Mouse (Mus musculus): Measurements from ENCODE around the gene Sppl2b. TPM values are rescaled to one million over a fixed set of nuclear protein-coding genes. Genes with fewer than 3 reads are reported as not detected.
A peak's percentile ranks its signal among the peaks of the same experiment; 100 is the strongest.

Gene Sppl2b
- polyA plus RNA-seq, 1 experiment from 2014 or later, result 40.0 TPM

DNA sequence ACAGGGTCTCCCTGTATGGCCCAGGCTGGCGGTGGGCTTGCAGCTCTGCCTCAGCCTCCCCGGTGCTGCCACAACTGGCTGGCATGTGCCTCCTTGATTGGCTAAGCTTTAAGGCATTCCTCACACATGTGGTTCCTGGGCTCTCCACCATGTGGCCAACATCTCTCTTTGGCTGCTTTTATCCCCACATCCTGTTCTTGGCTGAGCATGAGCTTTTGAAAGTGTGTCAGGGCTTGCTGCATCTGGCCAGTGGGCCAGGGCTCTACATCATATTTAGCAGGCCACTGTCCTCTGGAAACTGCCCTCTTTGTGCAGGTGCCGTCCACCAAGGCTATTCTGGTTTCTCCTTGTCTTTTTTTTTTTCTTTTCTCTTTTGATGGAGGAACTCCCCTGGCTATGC is 1.2 kb downstream of the Sppl2b start:
- H3K36me3 ChIP-seq (ENCODE audit: control insufficient read depth, insufficient read depth, low read length), result peaks cover 3% of the 10 kb centered on the region; the same call in 1 of the 2 replicates
- no peak overlapping the region for H3K27ac ChIP-seq (ENCODE audit: low read length)
- no peak for ATAC-seq (ENCODE audit: insufficient read depth, low FRiP score)
- no peaks in the 10 kb centered on the region for H3K9me3 ChIP-seq (replicated peaks; ENCODE audit: control insufficient read depth, low read length)
- H3K4me1 ChIP-seq (ENCODE audit: control insufficient read depth, insufficient read depth, low read length), result peaks cover 34% of the 10 kb centered on the region
- peak overlapping the region; percentile 98; the same call in 1 of the 2 replicates for H3K4me2 ChIP-seq (ENCODE audit: low read depth, low read length)
- H3K4me3 ChIP-seq (replicated peaks; ENCODE audit: low read length), result peak overlapping the region; percentile 90
- peak overlapping the region; percentile 93 for H3K9ac ChIP-seq (ENCODE audit: low read length)
- 60% methylated on average over 3 of the region's 3 CpGs for WGBS
- no peaks in the 10 kb centered on the region for H3K27me3 ChIP-seq (ENCODE audit: control insufficient read depth, insufficient read depth, low read length)

DNA sequence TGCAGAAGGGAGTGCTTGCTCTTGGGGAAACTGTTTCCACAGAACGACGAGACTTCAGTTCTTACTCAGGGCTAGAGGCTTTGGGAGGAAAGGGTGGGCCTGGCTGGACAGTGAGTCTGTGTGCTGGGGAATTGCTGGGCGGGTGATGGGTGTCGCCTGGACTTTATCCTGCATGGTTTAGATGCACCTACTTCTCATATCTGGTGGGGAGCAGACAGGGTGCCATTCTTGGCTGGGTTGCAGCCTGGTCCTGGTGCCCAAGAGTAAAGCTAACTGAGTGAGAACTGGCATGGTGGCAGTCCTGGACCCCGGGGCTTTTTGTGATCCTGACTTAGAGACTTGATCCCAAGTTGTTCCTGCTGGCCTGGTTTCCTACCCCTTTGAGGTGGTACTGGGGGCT is 1.8 kb downstream of the Sppl2b start:
- peak overlapping the region; percentile 47; the same call in 1 of the 2 replicates for H3K9ac ChIP-seq (ENCODE audit: low read length)
- no peaks in the 10 kb centered on the region for H3K36me3 ChIP-seq (ENCODE audit: control insufficient read depth, insufficient read depth, low read length)
- no peak for ATAC-seq (ENCODE audit: insufficient read depth, low FRiP score)
- H3K4me2 ChIP-seq (ENCODE audit: low read depth, low read length), result no peak overlapping the region
- 73% methylated on average over 5 of the region's 5 CpGs for WGBS
- peaks cover 34% of the 10 kb centered on the region for H3K4me1 ChIP-seq (ENCODE audit: control insufficient read depth, insufficient read depth, low read length)
- no peak overlapping the region for H3K4me3 ChIP-seq (replicated peaks; ENCODE audit: low read length)
- no peaks in the 10 kb centered on the region for H3K27me3 ChIP-seq (ENCODE audit: control insufficient read depth, insufficient read depth, low read length)
- H3K9me3 ChIP-seq (replicated peaks; ENCODE audit: control insufficient read depth, low read length), result no peaks in the 10 kb centered on the region
- no peak overlapping the region for H3K27ac ChIP-seq (ENCODE audit: low read length)

DNA sequence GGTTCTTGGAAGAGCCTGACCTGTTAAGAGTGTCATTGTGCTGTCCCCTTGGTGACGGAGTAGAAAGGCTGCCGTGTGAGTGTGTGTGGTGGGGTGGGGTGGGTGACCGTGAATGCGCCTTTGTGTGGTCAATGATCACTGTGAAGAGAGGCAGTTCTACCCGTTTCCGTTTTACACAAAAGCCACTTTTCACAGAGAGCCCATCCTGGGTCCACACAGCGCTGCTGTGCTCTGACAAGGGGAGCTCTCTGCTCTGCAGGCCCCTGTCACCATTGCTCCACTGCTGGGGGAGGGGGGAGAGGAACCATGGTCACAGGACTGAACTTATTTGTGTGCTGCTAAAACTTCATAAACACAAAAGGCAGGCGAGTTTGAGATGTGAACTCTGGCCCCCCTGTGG is 2.3 kb downstream of the Sppl2b start:
- peak overlapping the region; percentile 1 for H3K27ac ChIP-seq (ENCODE audit: low read length)
- 58% methylated on average over 8 of the region's 8 CpGs for WGBS

DNA sequence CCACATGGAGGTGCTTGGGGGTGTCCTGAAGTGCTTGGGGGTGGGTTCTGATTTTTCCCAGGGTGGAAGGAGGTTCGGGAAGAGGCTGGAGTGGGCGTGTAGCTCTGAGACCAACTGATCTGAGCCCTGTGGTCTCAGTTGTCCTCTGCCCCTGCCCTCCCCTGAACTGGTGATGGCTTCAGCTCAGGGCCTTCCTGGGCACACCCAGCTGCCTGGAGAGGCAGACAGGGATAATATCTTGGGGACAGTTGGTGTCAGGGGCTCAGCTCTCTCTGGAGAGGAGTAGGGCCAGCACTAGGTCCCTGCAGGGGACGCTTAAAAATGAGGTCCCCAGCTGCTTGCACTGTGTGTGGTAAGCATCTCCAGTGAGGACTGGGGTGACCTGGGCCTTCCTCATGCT is 2.8 kb downstream of the Sppl2b start:
- Histone ChIP-seq H3K4me3 (replicated peaks; ENCODE audit: low read length) (no peak overlapping the region), H3K27ac (ENCODE audit: low read length) (peak overlapping the region; percentile 1), H3K4me1 (ENCODE audit: control insufficient read depth, insufficient read depth, low read length) (peaks cover 34% of the 10 kb centered on the region), H3K27me3 (ENCODE audit: control insufficient read depth, insufficient read depth, low read length) (no peaks in the 10 kb centered on the region), H3K36me3 (ENCODE audit: control insufficient read depth, insufficient read depth, low read length) (0 out of 2 replicates have a peak, but pooled peaks cover 5% of the 10 kb centered on the region), H3K9me3 (replicated peaks; ENCODE audit: control insufficient read depth, low read length) (no peaks in the 10 kb centered on the region), H3K9ac (ENCODE audit: low read length) (0 out of 2 replicates have a peak overlapping the region, but pooled peaks have one; percentile 9), H3K4me2 (ENCODE audit: low read depth, low read length) (no peak overlapping the region)
- 57% methylated on average over 3 of the region's 3 CpGs for WGBS
- no peak for ATAC-seq (ENCODE audit: insufficient read depth, low FRiP score)

More for the DNA sequence above, 2.3 kb downstream of the Sppl2b start:
- peak overlapping the region; percentile 47; the same call in 1 of the 2 replicates for H3K9ac ChIP-seq (ENCODE audit: low read length)
- peaks cover 34% of the 10 kb centered on the region for H3K4me1 ChIP-seq (ENCODE audit: control insufficient read depth, insufficient read depth, low read length)
- no peak overlapping the region for H3K4me3 ChIP-seq (replicated peaks; ENCODE audit: low read length)
- no peak overlapping the region for H3K4me2 ChIP-seq (ENCODE audit: low read depth, low read length)
- ATAC-seq (ENCODE audit: insufficient read depth, low FRiP score), result no peak
- H3K27me3 ChIP-seq (ENCODE audit: control insufficient read depth, insufficient read depth, low read length), result no peaks in the 10 kb centered on the region
- H3K9me3 ChIP-seq (replicated peaks; ENCODE audit: control insufficient read depth, low read length), result no peaks in the 10 kb centered on the region
- H3K36me3 ChIP-seq (ENCODE audit: control insufficient read depth, insufficient read depth, low read length), result 0 out of 2 replicates have a peak, but pooled peaks cover 2% of the 10 kb centered on the region

DNA sequence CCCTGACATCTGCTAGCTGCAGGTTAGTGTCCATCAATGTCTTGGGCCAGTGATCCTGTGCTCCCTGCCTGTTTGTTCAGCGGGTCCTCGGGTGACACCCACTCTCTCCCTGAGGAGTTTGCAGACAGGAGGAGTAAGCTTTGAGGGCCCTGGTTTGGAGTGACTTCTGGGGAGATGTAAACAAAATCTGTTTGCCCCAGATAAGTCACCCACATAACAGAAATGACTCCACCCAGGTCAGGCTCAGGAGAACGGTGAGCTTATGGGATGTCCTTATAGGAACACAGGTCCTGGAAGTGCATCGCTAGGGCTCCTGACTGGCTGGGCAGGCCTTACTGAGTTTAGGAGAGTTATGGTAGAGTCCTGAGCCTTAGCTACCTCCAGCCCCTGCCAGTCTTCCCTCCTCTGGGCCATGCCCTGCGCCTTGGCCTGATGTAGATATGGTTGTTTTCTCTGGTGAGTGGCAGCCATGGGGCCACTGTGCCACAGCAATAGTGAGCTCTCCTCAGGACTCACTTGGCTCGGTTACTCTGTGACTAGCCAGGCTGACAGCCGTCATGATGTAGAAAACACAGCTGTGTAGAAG is 3.4 kb downstream of the Sppl2b start:
- Histone ChIP-seq H3K36me3 (ENCODE audit: control insufficient read depth, insufficient read depth, low read length) (0 out of 2 replicates have a peak, but pooled peaks cover 7% of the 10 kb centered on the region), H3K9ac (ENCODE audit: low read length) (peak overlapping the region; percentile 9; the same call in 1 of the 2 replicates), H3K4me2 (ENCODE audit: low read depth, low read length) (no peak overlapping the region), H3K9me3 (replicated peaks; ENCODE audit: control insufficient read depth, low read length) (no peaks in the 10 kb centered on the region), H3K27me3 (ENCODE audit: control insufficient read depth, insufficient read depth, low read length) (no peaks in the 10 kb centered on the region), H3K4me3 (replicated peaks; ENCODE audit: low read length) (no peak overlapping the region), H3K4me1 (ENCODE audit: control insufficient read depth, insufficient read depth, low read length) (peaks cover 34% of the 10 kb centered on the region), H3K27ac (ENCODE audit: low read length) (peak overlapping the region; percentile 1; the same call in 1 of the 2 replicates)
- ATAC-seq (ENCODE audit: insufficient read depth, low FRiP score), result no peak
- WGBS, result 62% methylated on average over 7 of the region's 7 CpGs

DNA sequence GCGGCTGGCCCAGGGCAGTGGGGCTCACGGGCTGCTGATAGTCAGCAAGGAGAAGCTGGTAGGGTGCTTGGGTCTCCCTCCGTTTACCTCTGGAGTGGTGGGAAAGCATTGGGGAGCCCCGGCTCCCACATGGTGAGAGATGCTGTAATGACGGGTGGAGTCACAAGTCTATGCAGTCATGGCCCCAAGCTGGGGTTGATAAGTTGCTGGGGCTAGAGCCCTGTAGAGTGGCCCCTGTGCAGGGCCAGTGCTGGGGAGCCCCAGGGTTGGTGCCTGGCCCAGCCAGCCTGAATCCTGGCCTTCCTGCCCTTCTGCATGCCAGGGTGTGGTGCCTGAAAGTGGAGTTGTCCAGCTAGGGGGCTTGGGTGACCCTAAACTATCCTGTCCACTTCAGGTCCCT is 7.2 kb downstream of the Sppl2b start:
- 91% methylated on average over 5 of the region's 5 CpGs for WGBS
- H3K9ac ChIP-seq (ENCODE audit: low read length), result no peak overlapping the region
- H3K4me3 ChIP-seq (replicated peaks; ENCODE audit: low read length), result no peak overlapping the region
- no peaks in the 10 kb centered on the region for H3K27me3 ChIP-seq (ENCODE audit: control insufficient read depth, insufficient read depth, low read length)
- ATAC-seq (ENCODE audit: insufficient read depth, low FRiP score), result no peak
- peaks cover 9% of the 10 kb centered on the region; the same call in 1 of the 2 replicates for H3K4me1 ChIP-seq (ENCODE audit: control insufficient read depth, insufficient read depth, low read length)
- no peak overlapping the region for H3K4me2 ChIP-seq (ENCODE audit: low read depth, low read length)
- H3K36me3 ChIP-seq (ENCODE audit: control insufficient read depth, insufficient read depth, low read length), result peaks cover 7% of the 10 kb centered on the region; the same call in 1 of the 2 replicates
- no peaks in the 10 kb centered on the region for H3K9me3 ChIP-seq (replicated peaks; ENCODE audit: control insufficient read depth, low read length)
- H3K27ac ChIP-seq (ENCODE audit: low read length), result no peak overlapping the region

DNA sequence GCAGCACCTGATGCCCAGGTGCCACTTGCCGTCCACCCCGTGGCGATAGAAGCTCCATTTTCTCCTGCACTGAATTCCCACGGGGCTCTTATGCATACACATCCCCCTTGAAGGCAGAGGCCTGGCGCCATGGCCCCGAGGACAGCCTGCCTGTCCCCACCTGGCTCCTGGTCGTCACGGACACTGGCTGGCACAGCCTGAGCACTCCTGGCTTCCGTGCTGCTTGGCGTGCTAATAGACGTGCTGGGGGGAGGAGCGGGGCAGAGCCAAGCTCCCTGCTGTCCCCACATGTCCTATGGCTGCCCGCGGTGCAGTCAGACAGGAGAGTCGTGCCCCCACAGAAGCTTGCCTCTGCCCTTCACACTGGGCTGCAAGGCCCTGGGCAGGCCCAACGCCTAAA is 9.4 kb downstream of the Sppl2b start:
- Histone ChIP-seq H3K27ac (ENCODE audit: low read length) (no peak overlapping the region), H3K4me2 (ENCODE audit: low read depth, low read length) (no peak overlapping the region), H3K4me1 (ENCODE audit: control insufficient read depth, insufficient read depth, low read length) (no peaks in the 10 kb centered on the region), H3K36me3 (ENCODE audit: control insufficient read depth, insufficient read depth, low read length) (peaks cover 11% of the 10 kb centered on the region; the same call in 1 of the 2 replicates), H3K4me3 (replicated peaks; ENCODE audit: low read length) (no peak overlapping the region), H3K9me3 (replicated peaks; ENCODE audit: control insufficient read depth, low read length) (no peaks in the 10 kb centered on the region), H3K27me3 (ENCODE audit: control insufficient read depth, insufficient read depth, low read length) (no peaks in the 10 kb centered on the region), H3K9ac (ENCODE audit: low read length) (no peak overlapping the region)
- no peak for ATAC-seq (ENCODE audit: insufficient read depth, low FRiP score)
- WGBS, result 87% methylated on average over 16 of the region's 16 CpGs

DNA sequence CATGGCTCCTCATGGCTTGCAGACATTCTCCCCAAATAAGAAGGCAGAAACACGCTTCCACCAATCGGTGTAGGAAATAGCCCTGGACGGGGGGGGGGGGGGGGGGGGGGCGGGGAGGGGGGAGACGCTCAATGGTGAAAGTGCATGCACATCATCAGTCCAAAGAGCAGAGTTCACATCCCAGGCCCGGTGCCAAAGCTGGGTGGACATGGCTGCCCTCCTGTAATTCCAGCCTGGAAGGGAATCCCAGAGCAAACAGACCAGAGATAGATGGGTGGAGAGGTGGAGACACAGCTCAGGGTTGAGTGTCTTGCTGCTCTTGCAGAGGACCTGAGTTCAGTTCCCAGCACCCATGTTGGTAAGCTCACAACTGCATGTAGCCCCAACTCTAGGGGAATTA is 15.9 kb downstream of the Sppl2b start:
- no peak overlapping the region for H3K9ac ChIP-seq (ENCODE audit: low read length)
- no peak overlapping the region for H3K27ac ChIP-seq (ENCODE audit: low read length)
- H3K4me3 ChIP-seq (replicated peaks; ENCODE audit: low read length), result no peak overlapping the region
- ATAC-seq (ENCODE audit: insufficient read depth, low FRiP score), result no peak
- no peaks in the 10 kb centered on the region for H3K27me3 ChIP-seq (ENCODE audit: control insufficient read depth, insufficient read depth, low read length)
- no peaks in the 10 kb centered on the region for H3K4me1 ChIP-seq (ENCODE audit: control insufficient read depth, insufficient read depth, low read length)
- WGBS, result 77% methylated on average over 4 of the region's 6 CpGs
- no peak overlapping the region for H3K4me2 ChIP-seq (ENCODE audit: low read depth, low read length)
- peaks cover 5% of the 10 kb centered on the region; the same call in 1 of the 2 replicates for H3K36me3 ChIP-seq (ENCODE audit: control insufficient read depth, insufficient read depth, low read length)
- no peaks in the 10 kb centered on the region for H3K9me3 ChIP-seq (replicated peaks; ENCODE audit: control insufficient read depth, low read length)

DNA sequence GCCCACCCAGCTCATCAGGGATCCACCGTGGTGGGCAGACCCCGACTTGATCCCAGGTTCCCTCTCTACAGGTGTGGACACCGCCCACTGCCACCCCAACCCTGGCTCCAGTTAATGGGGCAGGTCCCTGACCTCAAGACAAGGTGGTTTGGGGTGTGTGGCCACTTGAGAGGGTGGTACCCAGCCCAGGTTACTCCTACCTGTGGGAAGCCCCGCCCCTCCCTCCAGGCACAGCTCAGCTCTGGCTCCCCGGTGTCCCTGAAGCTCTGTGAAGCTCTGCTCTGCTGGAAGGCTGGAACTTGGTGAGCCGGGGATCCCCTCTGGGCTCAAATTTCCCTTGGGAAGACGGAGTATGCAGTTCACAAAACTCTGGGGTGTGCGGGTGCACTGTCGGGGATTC is 16.5 kb downstream of the Sppl2b start, which contains the start of gene Tmprss9:
Gene Tmprss9 (plus strand): TSS at position 268 of the 400 bp plus-strand sequence.
- peak; percentile 46; the same call in 1 of the 2 replicates for ATAC-seq (ENCODE audit: insufficient read depth, low FRiP score)
- WGBS, result 20% methylated on average over 9 of the region's 9 CpGs

More for the DNA sequence above, 16.5 kb downstream of the Sppl2b start, which contains the start of gene Tmprss9:
- peaks cover 5% of the 10 kb centered on the region; the same call in 1 of the 2 replicates for H3K36me3 ChIP-seq (ENCODE audit: control insufficient read depth, insufficient read depth, low read length)
- no peak within 1 kb of the TSS for H3K9ac ChIP-seq (ENCODE audit: low read length)
- H3K4me3 ChIP-seq (replicated peaks; ENCODE audit: low read length), result no peak within 1 kb of the TSS
- no peaks in the 10 kb centered on the region for H3K4me1 ChIP-seq (ENCODE audit: control insufficient read depth, insufficient read depth, low read length)
- H3K4me2 ChIP-seq (ENCODE audit: low read depth, low read length), result no peak within 1 kb of the TSS
- no peaks in the 10 kb centered on the region for H3K9me3 ChIP-seq (replicated peaks; ENCODE audit: control insufficient read depth, low read length)
- no peak within 1 kb of the TSS for H3K27ac ChIP-seq (ENCODE audit: low read length)
- H3K27me3 ChIP-seq (ENCODE audit: control insufficient read depth, insufficient read depth, low read length), result no peaks in the 10 kb centered on the region

Measured in stomach, embryonic 16.5 days (tissue).